Mouse (Mus musculus) embryonic fibroblast, embryonic 13.5 days (primary cell): ENCODE measurements around the gene Gm20388.

ENCODE experiments used
- CTCF ChIP-seq: IDR thresholded peaks from 2 replicates; pipeline ENCODE4 v1.5.1; 2011; ENCODE audit warnings: mild to moderate bottlenecking, control low read depth, low read length, moderate library complexity, borderline replicate concordance; ENCODE audit not compliant: insufficient read depth
- POLR2A ChIP-seq: IDR thresholded peaks from 2 replicates; pipeline ENCODE4 v1.6.1; 2011; ENCODE audit warnings: low read depth, mild to moderate bottlenecking, control low read depth, low read length, moderate library complexity

GRCm38 (mm10) chr8:123097786-123098584 is 3187.3 kb downstream of the Gm20388 start:
- TF ChIP-seq POLR2A (no peak), CTCF (no peak)
